Mouse (Mus musculus) thymus, postnatal 14 days (tissue): Measurements from ENCODE around the gene Slc5a7.

ENCODE experiments used
- DNase-seq: peaks from one replicate; pipeline ENCODE4 v3.0.0; 2021

Gene Slc5a7

GRCm38 (mm10) chr17:54298934-54299333, at the start of gene Slc5a7:
Slc5a7 (minus strand) TSS chr17:54299034.
- no peak for DNase-seq

DNA sequence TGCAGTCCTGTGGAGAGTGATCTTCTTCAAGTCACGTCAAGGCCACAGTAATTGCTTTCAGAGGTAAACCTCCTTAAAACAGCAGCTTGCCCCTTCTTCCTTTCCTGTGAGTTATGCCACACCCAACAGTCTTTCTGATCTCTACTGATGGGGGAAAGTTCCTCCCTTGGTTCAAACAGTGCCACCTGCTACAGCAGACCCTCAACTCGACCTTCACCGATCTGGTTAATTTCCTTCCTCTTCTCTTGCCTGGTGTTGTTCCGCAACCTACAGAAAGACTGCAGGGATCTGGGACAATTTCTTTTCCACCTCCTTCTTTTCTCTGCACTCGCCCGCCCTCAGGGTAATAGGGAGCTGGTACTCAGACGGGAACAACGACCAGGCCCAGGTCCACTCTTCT, 48.8 kb upstream of the Slc5a7 start:
- no peak for DNase-seq

DNA sequence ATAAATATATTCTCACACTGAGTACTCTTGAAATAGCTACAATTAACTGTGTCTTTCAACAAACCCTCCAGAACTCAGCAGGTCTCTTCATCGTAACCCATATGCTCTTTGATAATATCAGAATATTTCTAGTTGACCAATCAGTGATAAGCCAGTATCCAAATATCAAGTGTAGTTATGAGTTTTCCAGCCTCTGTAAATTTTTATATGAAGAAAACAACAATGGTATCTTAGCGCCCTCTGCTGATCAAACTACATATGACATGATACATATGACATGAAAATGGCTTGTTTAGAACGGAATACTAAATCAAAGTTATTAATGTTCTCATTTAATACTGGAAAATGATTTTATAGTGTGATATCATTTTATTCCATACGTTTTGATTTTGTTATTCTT, 44.6 kb upstream of the Slc5a7 start:
- DNase-seq: no peak

- DNase-seq: no peak
Measured at GRCm38 (mm10) chr17:54298232-54298924, 456 bp downstream of the Slc5a7 start.

GRCm38 (mm10) chr17:54250783-54251182, 48.1 kb downstream of the Slc5a7 start:
- DNase-seq: no peak

DNA sequence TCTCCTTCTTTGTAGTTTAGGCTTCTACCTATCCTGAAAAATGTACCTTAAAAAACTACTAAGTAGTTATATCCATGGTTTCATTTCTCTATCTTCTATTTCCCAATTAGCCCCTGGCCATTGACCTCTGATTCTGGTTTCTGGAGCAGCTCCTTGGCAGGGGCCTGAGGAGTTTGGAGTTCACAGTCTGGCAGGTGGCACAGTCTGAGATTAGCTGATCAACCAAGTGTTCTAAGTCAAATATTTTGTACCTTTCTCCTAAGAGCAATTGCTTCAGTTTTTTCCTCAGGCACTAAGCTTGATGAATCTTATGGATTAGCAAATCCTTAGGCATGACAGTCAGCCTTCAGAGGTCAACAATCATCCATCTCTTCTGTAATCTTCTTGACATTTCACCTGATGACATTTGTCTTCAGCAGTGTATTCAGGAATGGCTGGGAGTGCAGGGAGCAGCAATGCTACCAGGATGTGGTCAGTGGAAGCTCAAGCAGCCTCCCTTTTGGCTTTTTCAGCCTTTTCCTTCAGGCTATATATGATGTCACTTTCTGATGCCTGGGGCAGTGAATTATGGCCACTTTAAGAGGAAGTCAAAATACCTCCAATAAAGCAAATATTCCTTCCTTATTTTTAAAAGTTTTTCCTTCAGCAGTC, 55.1 kb downstream of the Slc5a7 start:
- no peak for DNase-seq

GRCm38 (mm10) chr17:54239435-54239834, 59.4 kb downstream of the Slc5a7 start:
- no peak for DNase-seq
